Mouse (Mus musculus): ENCODE measurements around the gene Nrcam. TPM values are rescaled to one million over a fixed set of nuclear protein-coding genes. Genes with fewer than 3 reads are reported as not detected.

The Nrcam gene
- polyA plus RNA-seq, 1 experiment: 0.71 TPM

GRCm38 (mm10) chr12:44346143-44346542 is 17.5 kb downstream of the Nrcam start:
- no peak overlapping the region for H3K4me3 ChIP-seq
- TF ChIP-seq POLR2A (IDR thresholded peaks at IDR 0.05; ENCODE audit: insufficient read length, low read depth) (no peak), E2F4 (IDR thresholded peaks at IDR 0.05; ENCODE audit: insufficient read depth) (no peak), MAX (IDR thresholded peaks at IDR 0.05; ENCODE audit: low read depth) (no peak), MYOD1 (IDR thresholded peaks at IDR 0.05; ENCODE audit: control insufficient read depth in 1 of 3, insufficient read length in 2 of 3, low read depth in 2 of 3) (no peak), TCF12 (IDR thresholded peaks at IDR 0.05; ENCODE audit: insufficient read depth, poor library complexity, severe bottlenecking) (no peak), TCF3 (IDR thresholded peaks at IDR 0.05; ENCODE audit: insufficient read length, low read depth) (no peak), CEBPB (IDR thresholded peaks at IDR 0.05; ENCODE audit: insufficient read depth, poor library complexity, severe bottlenecking) (no peak), SRF (IDR thresholded peaks at IDR 0.05; ENCODE audit: control insufficient read depth, insufficient read length, low read depth) (no peak), REST (IDR thresholded peaks at IDR 0.05; ENCODE audit: insufficient read depth, insufficient read length) (no peak), MYOG (IDR thresholded peaks at IDR 0.05; ENCODE audit: control insufficient read depth in 1 of 3, insufficient read depth in 1 of 3, insufficient read length in 2 of 3, low read depth in 2 of 3) (no peak), POLR2AphosphoS2 (IDR thresholded peaks at IDR 0.05; ENCODE audit: insufficient read length, low read depth) (no peak), USF1 (IDR thresholded peaks at IDR 0.05; ENCODE audit: low read depth) (no peak)
- no peak overlapping the region for H3K4me2 ChIP-seq (ENCODE audit: low read depth)
- no peaks in the 10 kb centered on the region for H3K27me3 ChIP-seq (ENCODE audit: control insufficient read depth, insufficient read depth, insufficient read length)
- no peaks in the 10 kb centered on the region for H3K36me3 ChIP-seq (ENCODE audit: control insufficient read depth, insufficient read depth)
- no peaks in the 10 kb centered on the region for H3K79me2 ChIP-seq (ENCODE audit: control insufficient read depth, insufficient read depth)
- H3ac ChIP-seq (ENCODE audit: control insufficient read depth, insufficient read length): no peak overlapping the region

GRCm38 (mm10) chr12:44355116-44355515 is 26.4 kb downstream of the Nrcam start:
- Histone ChIP-seq H3ac (ENCODE audit: control insufficient read depth, insufficient read length) (no peak overlapping the region), H3K79me2 (ENCODE audit: control insufficient read depth, insufficient read depth) (no peaks in the 10 kb centered on the region), H3K4me2 (ENCODE audit: low read depth) (no peak overlapping the region), H3K27me3 (ENCODE audit: control insufficient read depth, insufficient read depth, insufficient read length) (no peaks in the 10 kb centered on the region), H3K36me3 (ENCODE audit: control insufficient read depth, insufficient read depth) (no peaks in the 10 kb centered on the region), H3K4me3 (no peak overlapping the region)
- TF ChIP-seq USF1 (IDR thresholded peaks at IDR 0.05; ENCODE audit: low read depth) (no peak), SRF (IDR thresholded peaks at IDR 0.05; ENCODE audit: control insufficient read depth, insufficient read length, low read depth) (no peak), E2F4 (IDR thresholded peaks at IDR 0.05; ENCODE audit: insufficient read depth) (no peak), REST (IDR thresholded peaks at IDR 0.05; ENCODE audit: insufficient read depth, insufficient read length) (no peak), MYOG (IDR thresholded peaks at IDR 0.05; ENCODE audit: control insufficient read depth in 1 of 3, insufficient read depth in 1 of 3, insufficient read length in 2 of 3, low read depth in 2 of 3) (no peak), TCF12 (IDR thresholded peaks at IDR 0.05; ENCODE audit: insufficient read depth, poor library complexity, severe bottlenecking) (no peak), MAX (IDR thresholded peaks at IDR 0.05; ENCODE audit: low read depth) (no peak), MYOD1 (IDR thresholded peaks at IDR 0.05; ENCODE audit: control insufficient read depth in 1 of 3, insufficient read length in 2 of 3, low read depth in 2 of 3) (no peak), TCF3 (IDR thresholded peaks at IDR 0.05; ENCODE audit: insufficient read length, low read depth) (no peak), CEBPB (IDR thresholded peaks at IDR 0.05; ENCODE audit: insufficient read depth, poor library complexity, severe bottlenecking) (no peak), POLR2AphosphoS2 (IDR thresholded peaks at IDR 0.05; ENCODE audit: insufficient read length, low read depth) (no peak)

- Histone ChIP-seq H3K27me3 (ENCODE audit: control insufficient read depth, insufficient read depth, insufficient read length) (no peaks in the 10 kb centered on the region), H3K36me3 (ENCODE audit: control insufficient read depth, insufficient read depth) (no peaks in the 10 kb centered on the region), H3ac (ENCODE audit: control insufficient read depth, insufficient read length) (no peak overlapping the region), H3K4me3 (no peak overlapping the region), H3K4me2 (ENCODE audit: low read depth) (no peak overlapping the region), H3K79me2 (ENCODE audit: control insufficient read depth, insufficient read depth) (no peaks in the 10 kb centered on the region)
- no peak for TF ChIP-seq SRF (IDR thresholded peaks at IDR 0.05; ENCODE audit: control insufficient read depth, insufficient read length, low read depth)
- TF ChIP-seq USF1 (IDR thresholded peaks at IDR 0.05; ENCODE audit: low read depth): no peak
- no peak for TF ChIP-seq MYOG (IDR thresholded peaks at IDR 0.05; ENCODE audit: control insufficient read depth in 1 of 3, insufficient read depth in 1 of 3, insufficient read length in 2 of 3, low read depth in 2 of 3)
- no peak for TF ChIP-seq MYOD1 (IDR thresholded peaks at IDR 0.05; ENCODE audit: control insufficient read depth in 1 of 3, insufficient read length in 2 of 3, low read depth in 2 of 3)
Measured at GRCm38 (mm10) chr12:44357460-44357859, 28.8 kb downstream of the Nrcam start.

GRCm38 (mm10) chr12:44357881-44358280 is 29.2 kb downstream of the Nrcam start:
- Histone ChIP-seq H3K4me2 (ENCODE audit: low read depth) (no peak overlapping the region), H3K27me3 (ENCODE audit: control insufficient read depth, insufficient read depth, insufficient read length) (no peaks in the 10 kb centered on the region), H3K79me2 (ENCODE audit: control insufficient read depth, insufficient read depth) (no peaks in the 10 kb centered on the region), H3K36me3 (ENCODE audit: control insufficient read depth, insufficient read depth) (no peaks in the 10 kb centered on the region), H3K4me3 (no peak overlapping the region), H3ac (ENCODE audit: control insufficient read depth, insufficient read length) (no peak overlapping the region)
- TF ChIP-seq E2F4 (IDR thresholded peaks at IDR 0.05; ENCODE audit: insufficient read depth): no peak
- TF ChIP-seq TCF3 (IDR thresholded peaks at IDR 0.05; ENCODE audit: insufficient read length, low read depth): no peak
- TF ChIP-seq MAX (IDR thresholded peaks at IDR 0.05; ENCODE audit: low read depth): no peak
- no peak for TF ChIP-seq TCF12 (IDR thresholded peaks at IDR 0.05; ENCODE audit: insufficient read depth, poor library complexity, severe bottlenecking)
- TF ChIP-seq SRF (IDR thresholded peaks at IDR 0.05; ENCODE audit: control insufficient read depth, insufficient read length, low read depth): no peak
- TF ChIP-seq REST (IDR thresholded peaks at IDR 0.05; ENCODE audit: insufficient read depth, insufficient read length): no peak
- no peak for TF ChIP-seq MYOD1 (IDR thresholded peaks at IDR 0.05; ENCODE audit: control insufficient read depth in 1 of 3, insufficient read length in 2 of 3, low read depth in 2 of 3)
- no peak for TF ChIP-seq POLR2AphosphoS2 (IDR thresholded peaks at IDR 0.05; ENCODE audit: insufficient read length, low read depth)
- TF ChIP-seq MYOG (IDR thresholded peaks at IDR 0.05; ENCODE audit: control insufficient read depth in 1 of 3, insufficient read depth in 1 of 3, insufficient read length in 2 of 3, low read depth in 2 of 3): no peak
- no peak for TF ChIP-seq POLR2A (IDR thresholded peaks at IDR 0.05; ENCODE audit: insufficient read length, low read depth)
- TF ChIP-seq CEBPB (IDR thresholded peaks at IDR 0.05; ENCODE audit: insufficient read depth, poor library complexity, severe bottlenecking): no peak
- TF ChIP-seq USF1 (IDR thresholded peaks at IDR 0.05; ENCODE audit: low read depth): no peak
